Mouse (Mus musculus) hindbrain, embryonic 14.5 days (tissue): ENCODE data around the gene Uts2. TPM values are rescaled to one million over a fixed set of nuclear protein-coding genes. Genes with fewer than 3 reads are reported as not detected.
"Not testable (repeated sequence)": the region's sequence is repeated elsewhere in the genome, so short reads cannot be mapped to it uniquely, and the experiment has no call there.

Experiments
- ATAC-seq: fragments of 200-750 bp; cut with Nextera tagmentation; 2 replicates; pipeline ENCODE4 v1.8.0; 2017; ENCODE audit warnings: moderate number of reproducible peaks, mild to moderate bottlenecking, moderate TSS enrichment, moderate library complexity; ENCODE audit not compliant: low FRiP score
- DNase-seq: peaks from one replicate; pipeline ENCODE4 v3.0.0-alpha.2; 2015; ENCODE audit warnings: low spot score
- H3K27ac ChIP-seq: fragments of 300-500 bp; sonication (generic); 2 replicates; pipeline ENCODE4 v1.5.1; 2014; ENCODE audit warnings: mild to moderate bottlenecking, moderate library complexity
- H3K27me3 ChIP-seq: fragments of 300-500 bp; sonication (generic); 2 replicates; pipeline ENCODE4 v1.6.1; 2014; ENCODE audit warnings: mild to moderate bottlenecking, low read length, mixed read lengths; ENCODE audit not compliant: control insufficient read depth, insufficient read depth
- H3K36me3 ChIP-seq: fragments of 300-500 bp; sonication (generic); replicated peaks from 2 replicates; pipeline ENCODE4 v1.6.1; 2014; ENCODE audit not compliant: control insufficient read depth, insufficient read depth
- H3K4me1 ChIP-seq: fragments of 300-500 bp; sonication (generic); replicated peaks from 2 replicates; pipeline ENCODE4 v1.6.1; 2014; ENCODE audit warnings: antibody characterized with exemption, low read length, mixed read lengths; ENCODE audit not compliant: control insufficient read depth, insufficient read depth
- H3K4me2 ChIP-seq: fragments of 300-500 bp; sonication (generic); replicated peaks from 2 replicates; pipeline ENCODE4 v1.6.1; 2014; ENCODE audit warnings: mild to moderate bottlenecking, moderate library complexity
- H3K4me3 ChIP-seq: fragments of 300-500 bp; sonication (generic); replicated peaks from 2 replicates; pipeline ENCODE4 v1.5.1; 2014; ENCODE audit warnings: mild to moderate bottlenecking, low read length
- H3K9ac ChIP-seq: fragments of 300-500 bp; sonication (generic); 2 replicates; pipeline ENCODE4 v1.6.1; 2014
- H3K9me3 ChIP-seq: fragments of 300-500 bp; sonication (generic); 2 replicates; pipeline ENCODE4 v1.6.1; 2016; ENCODE audit warnings: low read length; ENCODE audit not compliant: control insufficient read depth
- WGBS: fragments of 180-500 bp; shearing (Covaris S2); extraction: QIAGEN DNeasy Blood & Tissue Kit; methylation state at CpG from one replicate; pipeline ENCODE4 v1.1.7; 2014; 5-methylcytosine and 5-hydroxymethylcytosine counted together
- polyA plus RNA-seq: library from polyadenylated mRNA; unstranded; fragments of >200 nt; fragmentation: Nextera tagmentation; extraction: Ambion mirVana; gene quantifications from 2 replicates; pipeline ENCODE4 v1.2.1, GENCODE M21; 2014

Gene Uts2
- polyA plus RNA-seq, 1 experiment from 2014 or later = not detected

- no peak overlapping the region for H3K9ac ChIP-seq
- DNase-seq (no peak), ATAC-seq (no peak)
- 95% methylated on average over 13 of the region's 13 CpGs for WGBS
- H3K4me1 ChIP-seq = no peaks in the 10 kb centered on the region
- 0 out of 2 replicates have a peak, but pooled peaks cover 6% of the 10 kb centered on the region for H3K36me3 ChIP-seq
- H3K27ac ChIP-seq = no peak overlapping the region
- H3K9me3 ChIP-seq = no peaks in the 10 kb centered on the region
- no peaks in the 10 kb centered on the region for H3K27me3 ChIP-seq
- no peak overlapping the region for H3K4me2 ChIP-seq
- no peak overlapping the region for H3K4me3 ChIP-seq
Observed at GRCm38 (mm10) chr4:151005656-151006318, 8.9 kb downstream of the Uts2 start.

- H3K4me1 ChIP-seq = no peaks in the 10 kb centered on the region
- 48% methylated on average over 6 of the region's 6 CpGs for WGBS
Observed at GRCm38 (mm10) chr4:151006945-151007344, 10.0 kb downstream of the Uts2 start.

GRCm38 (mm10) chr4:151010316-151010715, 13.4 kb downstream of the Uts2 start:
- no peak for ATAC-seq
- WGBS = 95% methylated on average over 7 of the region's 7 CpGs
- H3K9me3 ChIP-seq = no peaks in the 10 kb centered on the region

More at GRCm38 (mm10) chr4:151006945-151007344, 10.0 kb downstream of the Uts2 start:
- H3K9ac ChIP-seq = no peak overlapping the region
- H3K36me3 ChIP-seq = peaks cover 6% of the 10 kb centered on the region; the same call in 1 of the 2 replicates
- DNase-seq = no peak
- ATAC-seq = no peak
- H3K9me3 ChIP-seq = no peaks in the 10 kb centered on the region
- H3K4me3 ChIP-seq = no peak overlapping the region
- H3K4me2 ChIP-seq = no peak overlapping the region
- no peaks in the 10 kb centered on the region for H3K27me3 ChIP-seq
- no peak overlapping the region for H3K27ac ChIP-seq

GRCm38 (mm10) chr4:151015946-151016345, 19.0 kb downstream of the Uts2 start:
- 94% methylated on average over 10 of the region's 10 CpGs for WGBS
- no peak overlapping the region for H3K9ac ChIP-seq

More at GRCm38 (mm10) chr4:151010316-151010715, 13.4 kb downstream of the Uts2 start:
- H3K36me3 ChIP-seq = peaks cover 12% of the 10 kb centered on the region; the same call in 1 of the 2 replicates
- no peak for DNase-seq
- no peak overlapping the region for H3K9ac ChIP-seq
- no peaks in the 10 kb centered on the region for H3K4me1 ChIP-seq
- H3K27ac ChIP-seq = no peak overlapping the region
- H3K27me3 ChIP-seq = no peaks in the 10 kb centered on the region
- no peak overlapping the region for H3K4me3 ChIP-seq
- no peak overlapping the region for H3K4me2 ChIP-seq

GRCm38 (mm10) chr4:151017356-151017755, 20.5 kb downstream of the Uts2 start:
- not testable (repeated sequence) for H3K9me3 ChIP-seq, H3K27me3 ChIP-seq, H3K27ac ChIP-seq, H3K9ac ChIP-seq, H3K4me1 ChIP-seq, DNase-seq, H3K4me2 ChIP-seq, H3K4me3 ChIP-seq, ATAC-seq
- peaks cover 31% of the 10 kb centered on the region for H3K36me3 ChIP-seq
- 100% methylated on average over 1 of the region's 1 CpGs for WGBS

More at GRCm38 (mm10) chr4:151015946-151016345, 19.0 kb downstream of the Uts2 start:
- H3K36me3 ChIP-seq = peaks cover 36% of the 10 kb centered on the region
- H3K9me3 ChIP-seq = no peaks in the 10 kb centered on the region
- H3K4me2 ChIP-seq = no peak overlapping the region
- H3K27ac ChIP-seq = no peak overlapping the region
- H3K4me1 ChIP-seq = no peaks in the 10 kb centered on the region
- no peak for ATAC-seq
- no peak for DNase-seq
- no peaks in the 10 kb centered on the region for H3K27me3 ChIP-seq
- H3K4me3 ChIP-seq = no peak overlapping the region

GRCm38 (mm10) chr4:151024152-151024551, 27.3 kb downstream of the Uts2 start:
- Histone ChIP-seq H3K9ac (no peak overlapping the region), H3K4me2 (no peak overlapping the region), H3K27ac (no peak overlapping the region), H3K4me3 (no peak overlapping the region), H3K36me3 (no peaks in the 10 kb centered on the region; the same call in none of the 2 replicates), H3K27me3 (no peaks in the 10 kb centered on the region), H3K4me1 (no peaks in the 10 kb centered on the region), H3K9me3 (no peaks in the 10 kb centered on the region)
- ATAC-seq (no peak), DNase-seq (no peak)
- 92% methylated on average over 9 of the region's 9 CpGs for WGBS

GRCm38 (mm10) chr4:151027001-151027400, 30.1 kb downstream of the Uts2 start:
- Histone ChIP-seq H3K4me3 (no peak overlapping the region), H3K36me3 (no peaks in the 10 kb centered on the region; the same call in none of the 2 replicates), H3K4me1 (no peaks in the 10 kb centered on the region), H3K27me3 (no peaks in the 10 kb centered on the region), H3K9ac (no peak overlapping the region), H3K4me2 (no peak overlapping the region), H3K27ac (no peak overlapping the region), H3K9me3 (no peaks in the 10 kb centered on the region)
- 49% methylated on average over 6 of the region's 6 CpGs for WGBS
- ATAC-seq (peak; percentile 55; the same call in 1 of the 2 replicates), DNase-seq (peak; percentile 65)

GRCm38 (mm10) chr4:151036521-151036920, 39.6 kb downstream of the Uts2 start:
- H3K9me3 ChIP-seq = no peaks in the 10 kb centered on the region
- H3K4me1 ChIP-seq = no peaks in the 10 kb centered on the region
- no peak overlapping the region for H3K9ac ChIP-seq
- DNase-seq (no peak), ATAC-seq (no peak)
- no peak overlapping the region for H3K4me3 ChIP-seq
- H3K36me3 ChIP-seq = no peaks in the 10 kb centered on the region
- H3K27me3 ChIP-seq = no peaks in the 10 kb centered on the region
- H3K27ac ChIP-seq = no peak overlapping the region
- H3K4me2 ChIP-seq = no peak overlapping the region
- 90% methylated on average over 7 of the region's 7 CpGs for WGBS

- H3K4me3 ChIP-seq = no peak overlapping the region
- ATAC-seq = no peak
- H3K36me3 ChIP-seq = no peaks in the 10 kb centered on the region
- no peak overlapping the region for H3K27ac ChIP-seq
- no peaks in the 10 kb centered on the region for H3K9me3 ChIP-seq
- H3K4me1 ChIP-seq = no peaks in the 10 kb centered on the region
- DNase-seq = no peak
- no peak overlapping the region for H3K9ac ChIP-seq
- H3K4me2 ChIP-seq = no peak overlapping the region
- peaks cover 4% of the 10 kb centered on the region for H3K27me3 ChIP-seq
- 94% methylated on average over 11 of the region's 11 CpGs for WGBS
Observed at GRCm38 (mm10) chr4:151037800-151038199, 40.9 kb downstream of the Uts2 start.
